Mouse (Mus musculus): ENCODE data around the gene Agk.
A peak's percentile ranks its signal among the peaks of the same experiment; 100 is the strongest.

The Agk gene

DNA sequence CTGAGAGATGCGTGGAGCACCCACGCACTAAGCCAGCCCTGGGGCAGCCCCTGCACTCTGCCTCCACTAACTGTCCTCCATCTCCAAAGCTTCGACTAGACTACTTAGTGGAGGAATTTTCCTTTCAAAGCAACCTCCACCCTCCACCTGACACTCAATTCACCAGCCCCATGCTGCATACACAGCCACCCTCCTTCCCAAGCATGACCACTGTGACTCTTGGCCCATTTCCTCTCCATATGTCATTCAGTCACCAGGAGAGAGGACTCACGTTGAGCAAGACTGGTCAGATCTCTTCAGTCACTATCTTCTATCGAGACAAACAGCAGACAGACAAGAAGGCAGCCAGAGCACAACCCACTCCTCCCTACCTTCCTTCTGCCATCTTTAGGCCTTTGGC is 88.1 kb downstream of the Agk start:
- DNase-seq (ENCODE audit: low spot score) = no peak

DNA sequence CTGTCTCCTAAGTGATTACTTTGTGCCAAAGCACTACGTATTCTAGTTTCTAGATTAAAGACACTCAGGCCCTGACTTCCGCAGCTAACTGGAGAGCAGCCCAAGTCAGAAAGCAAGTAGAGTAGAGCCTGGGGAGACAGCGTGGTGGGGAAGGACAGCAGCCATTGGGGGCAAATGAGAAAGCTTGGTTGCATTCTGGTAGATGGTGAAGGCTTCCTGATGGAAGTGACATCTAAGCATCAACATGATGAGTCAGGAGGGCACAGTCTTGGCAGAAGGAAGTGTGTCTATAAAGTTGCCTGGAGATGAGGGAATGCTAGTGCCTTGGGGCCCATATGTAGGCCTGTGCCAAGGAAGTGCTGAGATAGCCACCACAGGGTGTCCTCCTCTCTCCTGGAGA is 88.6 kb downstream of the Agk start:
- no peak for DNase-seq (ENCODE audit: low spot score)

- DNase-seq (ENCODE audit: low spot score) = no peak
Observed at GRCm38 (mm10) chr6:40415799-40416198, 90.8 kb downstream of the Agk start.

GRCm38 (mm10) chr6:40418386-40418785 is 93.4 kb downstream of the Agk start:
- DNase-seq (ENCODE audit: low spot score) = no peak

GRCm38 (mm10) chr6:40421099-40421498 is 96.1 kb downstream of the Agk start:
- DNase-seq (ENCODE audit: low spot score) = no peak

GRCm38 (mm10) chr6:40423013-40423412 is 98.0 kb downstream of the Agk start:
- no peak for DNase-seq (ENCODE audit: low spot score)

DNA sequence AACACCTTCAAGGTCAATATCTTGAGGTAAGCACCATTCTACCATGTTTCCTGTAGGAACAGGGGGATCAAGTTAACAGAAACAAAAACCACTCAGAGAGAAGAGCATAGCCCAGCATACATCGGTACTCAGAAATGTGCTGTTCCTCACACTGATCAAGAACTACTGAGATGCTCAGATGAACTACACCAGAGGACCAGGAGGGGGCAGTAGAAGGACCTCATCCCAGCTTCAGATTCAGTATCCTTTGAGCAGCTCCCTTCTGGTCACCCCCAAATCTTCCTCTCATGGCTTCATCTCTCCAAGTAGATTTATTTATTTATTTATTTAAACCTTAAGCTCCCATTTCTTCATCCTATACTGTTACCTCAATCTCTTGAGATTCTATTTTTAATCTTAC is 98.8 kb downstream of the Agk start:
- DNase-seq (ENCODE audit: low spot score) = peak; percentile 70

DNA sequence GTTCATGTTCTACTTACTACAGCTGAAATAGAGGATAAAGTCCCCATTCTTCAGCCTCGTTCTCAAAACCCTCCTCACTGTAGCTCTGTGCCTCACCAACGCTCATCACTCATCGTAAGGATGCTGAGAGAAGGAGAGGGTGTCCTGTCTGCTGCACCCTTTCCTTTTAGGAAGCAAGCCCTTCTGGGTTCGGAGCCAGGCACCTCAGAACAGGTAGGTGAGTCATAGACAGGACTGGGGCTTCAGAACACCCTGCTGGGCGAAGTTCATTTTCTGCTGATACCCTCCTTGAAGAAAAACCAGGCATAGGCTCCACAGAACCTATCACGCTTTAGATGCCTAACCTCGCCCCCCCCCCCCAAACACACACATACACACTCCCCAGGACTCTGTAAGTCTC is 102.5 kb downstream of the Agk start:
- DNase-seq (ENCODE audit: low spot score) = no peak

DNA sequence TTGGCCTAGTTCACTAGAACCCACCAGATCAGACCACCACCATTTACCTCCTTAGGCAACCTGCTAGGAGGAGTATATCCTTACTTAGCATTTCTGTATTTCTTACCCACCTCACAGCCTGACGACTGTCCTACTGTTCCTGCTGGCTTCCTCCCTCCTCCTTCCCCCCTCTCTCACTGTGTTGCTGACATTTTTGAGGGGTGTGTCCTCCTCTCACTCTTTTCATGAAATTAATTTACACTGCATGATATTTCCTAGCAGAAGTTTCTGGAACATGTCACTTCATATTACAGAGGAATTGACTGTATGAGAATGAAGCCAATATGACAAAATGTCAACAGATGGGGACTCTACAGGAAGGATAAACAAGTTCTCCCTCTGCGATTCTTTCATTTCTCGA is 103.7 kb downstream of the Agk start:
- DNase-seq (ENCODE audit: low spot score) = no peak

GRCm38 (mm10) chr6:40429521-40429931 is 104.6 kb downstream of the Agk start:
- no peak for DNase-seq (ENCODE audit: low spot score)

- no peak for DNase-seq (ENCODE audit: low spot score)
Observed at GRCm38 (mm10) chr6:40430251-40430650, 105.3 kb downstream of the Agk start.

DNA sequence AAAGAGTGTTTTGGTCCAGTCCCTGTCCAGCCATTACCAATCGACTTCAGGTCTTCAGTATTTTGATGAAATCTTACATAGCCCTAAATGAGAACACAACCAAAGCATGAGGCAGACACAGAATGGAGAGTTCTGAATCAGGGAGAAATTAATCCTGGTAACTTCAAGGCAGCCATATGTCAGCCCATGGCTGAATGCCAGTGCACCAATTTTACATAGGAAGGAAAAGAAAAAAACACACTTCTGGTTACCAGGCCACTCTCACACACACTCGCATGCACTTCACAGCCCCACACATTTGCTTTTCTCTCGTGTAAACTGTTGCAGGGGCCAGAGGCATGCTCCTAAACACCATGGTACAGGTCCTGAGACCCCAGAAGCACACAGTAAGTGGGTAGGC is 105.9 kb downstream of the Agk start:
- no peak for DNase-seq (ENCODE audit: low spot score)

DNA sequence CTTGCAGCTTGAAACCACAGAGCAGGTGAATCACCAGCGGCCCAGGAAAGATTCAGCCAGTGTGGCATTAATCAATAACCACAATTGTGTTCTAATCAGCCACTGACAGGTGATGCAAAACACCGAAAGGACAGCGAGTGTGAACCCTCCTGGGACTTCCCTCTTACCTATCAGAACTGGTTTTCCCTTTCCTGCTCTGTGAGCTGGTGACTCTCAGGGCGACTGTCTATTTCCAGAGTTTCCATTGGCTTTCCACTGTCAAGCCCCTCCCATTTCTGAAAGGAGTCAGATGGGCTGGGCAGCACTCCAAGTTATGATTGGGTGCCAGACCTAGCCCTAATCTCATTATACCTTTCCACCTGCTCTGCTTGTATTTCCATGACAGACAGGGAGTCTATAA is 106.4 kb downstream of the Agk start:
- no peak for DNase-seq (ENCODE audit: low spot score)

DNA sequence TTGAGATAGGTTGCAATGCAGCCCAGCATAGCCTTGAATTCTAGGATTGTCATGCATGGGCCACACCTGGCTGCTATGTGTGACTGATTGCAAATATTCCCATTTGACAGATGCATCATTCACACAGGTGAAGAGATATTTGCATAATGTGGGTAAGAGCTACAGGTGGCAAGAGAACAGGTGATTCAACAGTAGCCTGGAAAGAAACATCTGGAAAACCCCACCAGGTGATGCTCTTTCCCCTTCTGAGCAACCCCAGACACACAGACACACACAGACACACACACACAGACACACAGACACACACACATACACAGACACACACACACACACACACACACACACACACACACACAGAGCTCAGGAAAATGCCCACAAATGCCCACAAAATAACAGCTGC is 106.8 kb downstream of the Agk start:
- DNase-seq (ENCODE audit: low spot score) = no peak

- no peak for DNase-seq (ENCODE audit: low spot score)
Observed at GRCm38 (mm10) chr6:40432346-40433275, 107.6 kb downstream of the Agk start.

GRCm38 (mm10) chr6:40434697-40435096 is 109.7 kb downstream of the Agk start:
- DNase-seq (ENCODE audit: low spot score) = peak; percentile 7

- peak; percentile 69 for DNase-seq (ENCODE audit: low spot score)
Observed at GRCm38 (mm10) chr6:40435151-40436046, 110.4 kb downstream of the Agk start.

- DNase-seq (ENCODE audit: low spot score) = peak; percentile 78
Observed at GRCm38 (mm10) chr6:40436047-40436483, 111.1 kb downstream of the Agk start, which contains the start of gene E330009J07Rik. Gene E330009J07Rik (minus strand): TSS chr6:40436135.

GRCm38 (mm10) chr6:40438936-40439335 is 114.0 kb downstream of the Agk start, which contains the start of gene Wee2:
Gene Wee2 (plus strand): TSS chr6:40439088.
- no peak for DNase-seq (ENCODE audit: low spot score)

DNA sequence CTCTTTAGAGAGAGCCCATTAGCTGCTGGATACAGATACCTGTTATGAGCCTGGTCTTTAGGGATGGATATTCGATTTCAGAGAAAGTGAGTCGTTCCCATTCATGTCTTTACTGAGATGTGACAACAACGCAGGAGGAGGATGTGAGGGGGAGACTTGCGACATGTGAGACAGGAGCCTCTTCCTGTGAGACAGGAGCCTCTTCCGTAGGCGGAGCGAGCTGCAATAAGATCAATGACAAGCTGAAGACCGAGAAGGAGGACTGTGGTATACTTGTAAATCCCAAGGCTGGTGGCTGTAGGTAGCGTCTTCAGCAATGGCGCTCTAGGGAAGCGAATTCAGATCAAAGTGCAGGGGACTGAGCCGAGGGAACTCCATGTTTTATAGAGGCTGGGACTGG is 114.8 kb downstream of the Agk start:
- DNase-seq (ENCODE audit: low spot score) = no peak

DNA sequence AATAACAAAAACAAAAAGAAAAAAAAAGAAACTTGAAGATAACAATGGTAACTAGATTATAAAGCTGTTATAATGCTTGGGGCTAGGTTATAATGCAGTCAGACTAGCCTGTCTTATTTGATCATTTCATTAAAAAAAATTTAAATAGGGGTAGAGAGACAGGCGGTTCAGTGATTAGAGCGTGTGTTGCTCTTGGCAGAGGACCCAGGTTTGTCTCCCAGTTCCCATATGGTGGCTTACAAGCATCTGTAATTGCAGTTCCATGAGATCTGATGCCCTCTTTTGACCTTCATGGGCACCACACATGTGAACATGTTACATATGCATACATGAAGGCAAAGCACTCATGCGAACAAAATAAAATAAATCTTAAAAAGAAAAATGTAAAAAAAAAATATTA is 116.3 kb downstream of the Agk start:
- no peak for DNase-seq (ENCODE audit: low spot score)

DNA sequence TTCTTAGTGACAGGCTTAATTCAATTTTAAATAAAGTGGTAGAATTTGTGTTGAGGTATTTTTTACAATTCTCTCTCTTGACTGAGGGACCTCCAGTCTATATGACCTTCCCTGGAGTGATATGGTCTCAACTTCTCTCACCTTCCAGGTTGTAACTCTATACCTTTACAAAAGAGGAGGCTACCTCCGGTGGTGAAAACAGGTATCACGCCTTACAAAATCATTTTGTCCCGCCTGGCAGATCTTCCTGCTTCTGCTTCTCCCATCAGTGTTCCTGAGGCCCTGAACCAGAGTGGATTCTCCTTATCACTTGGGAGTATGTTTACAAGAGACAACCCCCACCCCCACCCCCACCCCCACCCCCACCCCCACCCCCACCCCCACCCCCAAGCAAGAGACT is 116.8 kb downstream of the Agk start:
- no peak for DNase-seq (ENCODE audit: low spot score)
